Mouse (Mus musculus) limb, embryonic 12.5 days (tissue): ENCODE measurements around the gene Ttc3. TPM values are rescaled to one million over a fixed set of nuclear protein-coding genes. Genes with fewer than 3 reads are reported as not detected.

Experiments
- ATAC-seq: fragments of 200-750 bp; cut with Nextera tagmentation; 2 replicates; pipeline ENCODE4 v1.8.0; 2017; ENCODE audit warnings: low read depth, moderate TSS enrichment; ENCODE audit not compliant: insufficient number of reproducible peaks, insufficient read depth, low FRiP score, low TSS enrichment
- H3K27ac ChIP-seq: fragments of 300-500 bp; sonication (generic); 2 replicates; pipeline ENCODE4 v1.5.1; 2016; ENCODE audit warnings: mild to moderate bottlenecking, moderate library complexity
- H3K27me3 ChIP-seq: fragments of 300-500 bp; sonication (generic); 2 replicates; pipeline ENCODE4 v1.6.1; 2016; ENCODE audit warnings: mild to moderate bottlenecking, moderate library complexity
- H3K36me3 ChIP-seq: fragments of 300-500 bp; sonication (generic); 2 replicates; pipeline ENCODE4 v1.6.1; 2016; ENCODE audit warnings: mild to moderate bottlenecking, moderate library complexity
- H3K4me1 ChIP-seq: fragments of 300-500 bp; sonication (generic); replicated peaks from 2 replicates; pipeline ENCODE4 v1.6.1; 2016
- H3K4me2 ChIP-seq: fragments of 300-500 bp; sonication (generic); 2 replicates; pipeline ENCODE4 v1.6.1; 2016; ENCODE audit warnings: mild to moderate bottlenecking, moderate library complexity
- H3K4me3 ChIP-seq: fragments of 300-500 bp; sonication (generic); replicated peaks from 2 replicates; pipeline ENCODE4 v1.5.1; 2016; ENCODE audit warnings: mild to moderate bottlenecking
- H3K9ac ChIP-seq: fragments of 300-500 bp; sonication (generic); replicated peaks from 2 replicates; pipeline ENCODE4 v1.6.1; 2016; ENCODE audit warnings: mild to moderate bottlenecking, moderate library complexity
- H3K9me3 ChIP-seq: fragments of 300-500 bp; sonication (generic); 2 replicates; pipeline ENCODE4 v1.6.1; 2016; ENCODE audit warnings: mild to moderate bottlenecking, moderate library complexity
- WGBS: fragments of 180-500 bp; shearing (Covaris S2); methylation state at CpG from one replicate; pipeline ENCODE4 v1.1.7; 2016; 5-methylcytosine and 5-hydroxymethylcytosine counted together
- polyA plus RNA-seq: library from polyadenylated mRNA; unstranded; fragments of >200 nt; fragmentation: Nextera tagmentation; extraction: Ambion mirVana; gene quantifications from 2 replicates; pipeline ENCODE4 v1.2.1, GENCODE M21; 2016

Gene Ttc3
- polyA plus RNA-seq, result 334 and 339 TPM in 2 replicates

GRCm38 (mm10) chr16:94370173-94370914 is at the start of gene Ttc3:
Gene Ttc3, plus strand, starts transcription at chr16:94370618.
- Histone ChIP-seq H3K36me3 (peaks cover 10% of the 10 kb centered on the region; the same call in 1 of the 2 replicates), H3K4me3 (peak within 1 kb of the TSS; percentile 87), H3K27ac (peak within 1 kb of the TSS; percentile 96), H3K4me2 (peak within 1 kb of the TSS; percentile 69), H3K9ac (peak within 1 kb of the TSS; percentile 94), H3K27me3 (no peaks in the 10 kb centered on the region), H3K9me3 (no peaks in the 10 kb centered on the region), H3K4me1 (peaks cover 17% of the 10 kb centered on the region)
- peak; percentile 80 for ATAC-seq
- under 1% methylated on average over 78 of the region's 79 CpGs for WGBS

GRCm38 (mm10) chr16:94323681-94324080 is 46.7 kb upstream of the Ttc3 start:
- Histone ChIP-seq H3K4me3 (no peak overlapping the region), H3K4me1 (peaks cover 12% of the 10 kb centered on the region), H3K4me2 (no peak overlapping the region), H3K9ac (no peak overlapping the region), H3K27ac (no peak overlapping the region), H3K27me3 (peaks cover 35% of the 10 kb centered on the region), H3K9me3 (no peaks in the 10 kb centered on the region), H3K36me3 (no peaks in the 10 kb centered on the region)
- ATAC-seq, result no peak
- WGBS, result 70% methylated on average over 5 of the region's 5 CpGs

- Histone ChIP-seq H3K36me3 (no peaks in the 10 kb centered on the region), H3K9ac (no peak overlapping the region), H3K27me3 (peaks cover 57% of the 10 kb centered on the region), H3K9me3 (no peaks in the 10 kb centered on the region), H3K27ac (no peak overlapping the region), H3K4me3 (no peak overlapping the region), H3K4me2 (no peak overlapping the region), H3K4me1 (peaks cover 23% of the 10 kb centered on the region)
- 89% methylated on average over 3 of the region's 3 CpGs for WGBS
- ATAC-seq, result no peak
These were observed 44.4 kb upstream of the Ttc3 start for GRCm38 (mm10) chr16:94326008-94326407.

- H3K4me1 ChIP-seq, result peaks cover 23% of the 10 kb centered on the region
- H3K4me3 ChIP-seq, result peak within 1 kb of the TSS; percentile 51
- under 1% methylated on average over 63 of the region's 63 CpGs for WGBS
- H3K4me2 ChIP-seq, result peak within 1 kb of the TSS; percentile 80
- H3K36me3 ChIP-seq, result no peaks in the 10 kb centered on the region
- no peak within 1 kb of the TSS for H3K27ac ChIP-seq
- H3K9me3 ChIP-seq, result no peaks in the 10 kb centered on the region
- H3K9ac ChIP-seq, result peak within 1 kb of the TSS; percentile 54; the same call in 1 of the 2 replicates
- no peak for ATAC-seq
- peaks cover 59% of the 10 kb centered on the region for H3K27me3 ChIP-seq
These were observed 42.4 kb upstream of the Ttc3 start, which contains the start of gene Ripply3 for GRCm38 (mm10) chr16:94327781-94328711. Gene Ripply3, plus strand, starts transcription at chr16:94328420.

- H3K27me3 ChIP-seq, result peaks cover 59% of the 10 kb centered on the region
- 9% methylated on average over 25 of the region's 25 CpGs for WGBS
- peaks cover 23% of the 10 kb centered on the region for H3K4me1 ChIP-seq
- H3K27ac ChIP-seq, result no peak overlapping the region
- H3K4me3 ChIP-seq, result peak overlapping the region; percentile 51
- no peak for ATAC-seq
- H3K9ac ChIP-seq, result no peak overlapping the region
- H3K36me3 ChIP-seq, result no peaks in the 10 kb centered on the region
- peak overlapping the region; percentile 80 for H3K4me2 ChIP-seq
- no peaks in the 10 kb centered on the region for H3K9me3 ChIP-seq
These were observed 41.2 kb upstream of the Ttc3 start for GRCm38 (mm10) chr16:94328881-94329867.

GRCm38 (mm10) chr16:94330429-94330828 is 40.0 kb upstream of the Ttc3 start:
- Histone ChIP-seq H3K9ac (no peak overlapping the region), H3K4me2 (no peak overlapping the region), H3K27me3 (peaks cover 55% of the 10 kb centered on the region), H3K4me1 (peaks cover 23% of the 10 kb centered on the region), H3K36me3 (no peaks in the 10 kb centered on the region), H3K4me3 (no peak overlapping the region), H3K9me3 (no peaks in the 10 kb centered on the region), H3K27ac (no peak overlapping the region)
- WGBS, result 74% methylated on average over 5 of the region's 5 CpGs
- no peak for ATAC-seq

GRCm38 (mm10) chr16:94331233-94331885 is 39.1 kb upstream of the Ttc3 start:
- Histone ChIP-seq H3K36me3 (no peaks in the 10 kb centered on the region), H3K9me3 (no peaks in the 10 kb centered on the region), H3K4me1 (peaks cover 23% of the 10 kb centered on the region), H3K4me2 (no peak overlapping the region), H3K27me3 (peaks cover 46% of the 10 kb centered on the region), H3K27ac (no peak overlapping the region), H3K4me3 (no peak overlapping the region), H3K9ac (no peak overlapping the region)
- 74% methylated on average over 9 of the region's 9 CpGs for WGBS
- ATAC-seq, result no peak

GRCm38 (mm10) chr16:94331886-94332252 is 38.5 kb upstream of the Ttc3 start:
- Histone ChIP-seq H3K4me3 (no peak overlapping the region), H3K9me3 (no peaks in the 10 kb centered on the region), H3K36me3 (no peaks in the 10 kb centered on the region), H3K4me2 (no peak overlapping the region), H3K9ac (no peak overlapping the region), H3K27me3 (peaks cover 42% of the 10 kb centered on the region), H3K4me1 (peaks cover 23% of the 10 kb centered on the region), H3K27ac (no peak overlapping the region)
- ATAC-seq, result no peak
- WGBS, result 53% methylated on average over 5 of the region's 5 CpGs

- Histone ChIP-seq H3K9me3 (no peaks in the 10 kb centered on the region), H3K36me3 (no peaks in the 10 kb centered on the region), H3K27ac (no peak overlapping the region), H3K9ac (no peak overlapping the region), H3K4me1 (no peaks in the 10 kb centered on the region), H3K27me3 (peaks cover 6% of the 10 kb centered on the region), H3K4me2 (no peak overlapping the region), H3K4me3 (no peak overlapping the region)
- ATAC-seq, result no peak
- 39% methylated on average over 5 of the region's 5 CpGs for WGBS
These were observed 34.8 kb upstream of the Ttc3 start for GRCm38 (mm10) chr16:94335656-94336055.
